Mouse (Mus musculus) testis, postnatal 14 days (tissue): ENCODE results near the gene Fam129b.
A peak's percentile ranks its signal among the peaks of the same experiment; 100 is the strongest.

Experiments used
- DNase-seq: peaks from one replicate; pipeline ENCODE4 v3.0.0; 2021; ENCODE audit warnings: low spot score

Gene Fam129b

GRCm38 (mm10) chr2:32965511-32966183 lies 89.7 kb downstream of the Fam129b start:
- DNase-seq, result no peak

GRCm38 (mm10) chr2:32966184-32966688 lies 90.3 kb downstream of the Fam129b start:
- DNase-seq, result no peak

- peak; percentile 85 for DNase-seq
These were observed 91.0 kb downstream of the Fam129b start for GRCm38 (mm10) chr2:32966689-32967631.

- DNase-seq, result no peak
These were observed 92.2 kb downstream of the Fam129b start for GRCm38 (mm10) chr2:32968024-32968614.

- no peak for DNase-seq
These were observed 93.4 kb downstream of the Fam129b start for GRCm38 (mm10) chr2:32969326-32969725.

GRCm38 (mm10) chr2:32971235-32971634 lies 95.3 kb downstream of the Fam129b start:
- no peak for DNase-seq

- DNase-seq, result no peak
These were observed 98.3 kb downstream of the Fam129b start for GRCm38 (mm10) chr2:32974216-32974615.
